Mouse (Mus musculus) right cerebral cortex, postnatal 36 days (tissue): Measurements from ENCODE around the gene Hook2.

Source experiments
- DNase-seq, 2 experiments: peaks; one replicate each; pipeline ENCODE4 v3.0.0; 2022; ENCODE audit warnings: low spot score in 2 of 2, mixed read lengths in 1 of 2

The Hook2 gene

DNA sequence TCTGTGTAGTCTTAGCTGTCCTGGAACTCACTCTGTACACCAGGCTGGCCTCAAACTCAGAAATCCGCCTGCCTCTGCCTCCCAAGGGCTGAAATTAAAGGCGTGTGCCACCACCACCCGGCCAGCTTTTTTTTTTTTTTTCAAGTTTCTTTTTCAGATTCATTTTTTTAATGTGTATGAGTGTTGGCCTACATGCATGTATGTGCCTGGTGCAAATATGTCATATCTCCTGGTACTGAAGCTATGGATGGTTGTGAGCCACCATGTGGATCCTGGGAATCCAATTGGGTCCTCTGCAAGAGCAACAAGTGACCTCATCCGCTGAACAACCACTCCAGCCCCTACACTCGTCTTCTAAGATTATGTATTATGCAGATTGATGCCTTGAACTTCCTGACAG is 3.0 kb upstream of the Hook2 start:
- DNase-seq: no peak

DNA sequence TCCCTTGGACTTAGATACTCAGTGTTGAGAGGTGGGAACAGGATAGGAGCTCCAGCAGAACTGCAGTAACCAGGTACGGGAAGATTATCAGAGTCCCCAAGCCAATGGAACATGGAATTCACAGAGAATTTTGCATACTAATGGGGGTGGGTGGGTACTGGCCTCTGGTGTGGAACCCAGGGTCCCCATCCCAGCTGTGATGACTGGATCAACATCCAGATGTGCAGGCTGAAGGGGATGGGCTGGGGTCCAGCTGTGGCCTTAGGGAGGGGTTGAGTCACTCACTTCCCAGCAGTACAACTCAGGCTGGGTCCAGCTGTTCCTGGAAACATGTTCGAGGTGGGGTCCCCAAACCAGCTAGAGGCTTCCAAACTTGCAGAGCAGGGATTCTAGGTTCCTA is 2.5 kb upstream of the Hook2 start:
- DNase-seq: no peak

DNA sequence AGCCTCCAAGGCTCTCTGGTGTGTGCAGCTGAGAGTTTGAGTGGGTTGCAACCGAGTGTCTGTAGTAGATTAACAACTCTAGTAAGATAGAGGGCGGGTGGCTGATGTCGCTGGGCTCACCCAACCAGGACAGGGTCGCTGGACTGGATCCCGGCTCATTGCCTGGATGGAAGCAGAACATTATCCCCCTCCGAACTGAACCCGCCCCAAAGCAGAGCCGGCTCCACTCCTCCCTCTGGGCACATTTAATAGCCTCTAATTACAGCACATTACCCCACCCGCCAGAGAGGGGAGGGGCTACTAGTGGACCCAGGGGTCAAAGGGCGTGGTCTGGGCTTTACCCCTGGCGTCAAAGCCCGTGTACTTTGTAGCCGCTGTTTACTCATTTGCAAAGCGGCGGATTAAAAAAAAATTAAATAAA is 1.1 kb upstream of the Hook2 start:
- DNase-seq: no peak

DNA sequence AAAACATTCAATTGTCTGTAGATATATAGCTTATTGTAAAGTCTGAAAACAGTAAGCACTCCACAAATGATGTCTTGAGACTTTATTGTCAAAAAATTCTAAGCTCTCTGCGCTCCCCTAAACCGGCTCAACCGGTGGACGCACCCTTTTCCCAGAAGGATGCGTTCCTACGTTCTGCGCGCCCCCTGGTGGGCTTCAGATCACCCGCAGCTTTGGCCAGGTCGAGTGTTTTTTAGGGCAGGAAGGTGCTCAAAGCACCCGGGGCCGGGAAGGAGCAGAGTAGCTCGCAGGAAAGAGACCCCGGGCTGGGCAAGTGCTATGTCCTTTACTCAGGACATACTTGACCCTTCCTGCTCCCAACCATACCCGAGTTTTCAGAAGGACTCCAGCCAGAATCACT is 593 bp upstream of the Hook2 start:
- DNase-seq: peak; percentile 74 to 77

DNA sequence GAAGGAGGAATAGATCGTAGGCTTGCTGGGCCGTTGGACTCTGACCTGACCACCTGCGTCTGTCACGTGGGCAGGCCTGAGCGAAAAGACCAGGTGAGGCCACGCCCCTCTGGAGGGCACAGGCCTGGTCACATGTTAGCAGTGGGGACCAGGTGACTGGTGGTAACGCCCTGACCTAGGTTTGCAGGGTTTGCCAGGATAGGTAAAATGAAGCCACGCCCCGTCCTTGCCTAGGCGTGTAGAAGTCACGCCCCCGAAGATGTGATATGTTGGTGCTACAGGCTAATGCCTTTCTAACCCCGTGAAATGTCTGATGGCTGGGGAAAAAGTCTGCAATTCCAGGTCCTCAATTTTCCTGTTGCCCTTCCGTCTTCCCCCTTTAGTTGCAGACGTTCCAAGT is 433 bp downstream of the Hook2 start:
- DNase-seq: no peak

DNA sequence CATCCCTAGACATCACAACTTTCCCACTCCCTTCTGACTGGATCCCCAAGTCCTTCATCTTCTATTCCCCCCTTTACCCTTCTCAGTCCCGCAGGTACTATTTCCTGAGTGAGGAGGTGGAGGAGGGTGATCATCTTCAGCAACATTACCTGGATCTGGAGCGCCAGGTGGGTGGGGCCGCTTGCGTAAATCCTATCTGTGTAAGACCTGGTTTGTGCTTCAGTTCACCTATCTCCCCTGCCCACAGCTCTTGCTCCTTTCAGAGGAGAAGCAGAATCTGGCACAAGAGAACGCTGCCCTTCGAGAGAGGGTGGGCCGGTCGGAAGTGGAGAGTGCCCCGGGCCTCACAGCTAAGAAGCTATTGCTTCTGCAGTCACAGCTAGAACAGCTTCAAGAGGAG is 4.0 kb downstream of the Hook2 start:
- no peak for DNase-seq

DNA sequence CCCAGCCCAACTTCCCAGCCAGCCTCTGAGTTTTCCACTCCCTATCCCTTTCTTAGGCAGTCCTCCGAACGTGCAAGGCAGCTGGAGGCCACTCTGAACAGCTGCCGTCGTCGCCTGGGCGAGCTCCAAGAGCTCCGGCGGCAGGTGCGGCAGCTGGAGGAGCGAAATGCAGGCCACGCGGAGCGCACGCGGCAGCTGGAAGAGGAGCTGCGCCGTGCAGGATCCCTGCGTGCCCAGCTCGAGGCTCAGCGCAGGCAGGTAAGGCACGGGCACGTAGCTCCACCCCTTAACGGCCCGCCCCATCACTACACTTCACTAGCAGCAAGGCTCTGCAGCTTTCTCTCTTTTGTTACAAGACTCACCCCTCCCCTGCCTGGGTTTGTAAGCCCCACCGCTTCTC is 5.3 kb downstream of the Hook2 start:
- no peak for DNase-seq

DNA sequence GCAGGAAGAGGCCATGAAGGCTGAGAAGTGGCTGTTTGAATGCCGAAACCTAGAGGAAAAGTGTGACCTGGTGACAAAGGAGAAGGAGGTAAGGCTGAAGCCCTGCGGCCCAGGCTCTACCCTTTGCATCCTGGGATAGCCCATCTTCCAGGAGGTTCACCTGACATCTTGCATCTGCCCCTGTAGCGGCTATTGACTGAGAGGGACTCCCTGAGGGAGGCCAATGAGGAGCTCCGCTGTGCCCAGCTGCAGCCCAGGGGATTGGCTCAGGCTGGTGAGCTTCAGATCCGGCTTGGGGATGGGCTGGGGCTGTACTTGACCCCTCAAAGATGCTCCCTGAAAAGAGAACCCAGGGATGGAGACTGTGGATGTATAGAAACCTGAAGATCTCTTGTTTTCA is 6.6 kb downstream of the Hook2 start:
- DNase-seq: no peak

DNA sequence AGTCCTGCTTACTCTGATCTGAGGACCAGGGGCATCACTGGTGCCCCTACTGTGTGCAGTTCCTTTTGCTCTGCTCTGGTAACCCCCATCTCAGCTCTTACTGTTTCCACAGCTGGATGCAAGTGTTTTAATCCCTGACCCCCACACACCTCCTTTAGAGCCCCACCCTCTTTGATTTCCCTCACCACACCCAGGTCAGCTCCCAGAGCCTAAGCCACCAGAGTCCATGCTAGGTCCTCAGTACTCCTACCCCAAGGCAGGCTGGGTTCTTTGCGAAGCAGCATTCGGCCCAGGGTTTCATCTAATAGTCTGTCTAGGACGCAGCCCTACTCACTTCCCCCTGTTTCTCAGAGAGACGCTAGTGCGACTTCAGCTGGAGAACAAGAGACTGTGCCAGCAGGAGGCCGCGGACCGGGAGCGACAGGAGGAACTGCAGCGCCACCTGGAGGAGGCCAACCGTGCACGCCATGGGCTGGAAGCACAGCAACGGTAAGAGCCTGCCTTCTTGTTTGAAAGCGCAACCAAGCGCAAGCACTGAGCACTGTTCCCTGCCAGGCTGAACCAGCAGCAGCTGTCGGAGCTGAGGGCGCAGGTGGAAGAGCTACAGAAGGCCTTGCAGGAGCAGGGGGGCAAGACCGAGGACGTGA is 7.4 kb downstream of the Hook2 start:
- DNase-seq: peak; percentile 85 to 89

DNA sequence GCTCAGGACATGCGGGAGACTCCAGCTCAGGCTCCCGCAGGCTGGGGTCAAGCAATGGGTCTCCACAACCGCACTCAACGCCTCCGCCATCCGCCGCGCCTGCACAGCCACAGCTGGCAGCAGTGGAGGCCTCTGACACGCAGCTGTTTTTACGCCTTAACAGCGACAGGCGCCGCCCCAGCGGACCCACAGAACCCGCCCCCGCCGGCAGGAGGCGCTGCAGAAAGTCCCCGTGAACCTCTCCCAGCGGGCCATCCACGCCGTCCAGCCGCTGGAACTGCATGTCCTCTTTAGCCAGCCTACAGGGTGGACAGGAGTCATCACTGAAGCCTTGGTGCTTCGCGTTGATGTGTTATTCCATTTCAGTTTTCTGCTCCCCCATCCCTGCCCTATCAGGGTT is 17.3 kb downstream of the Hook2 start:
- DNase-seq: no peak

DNA sequence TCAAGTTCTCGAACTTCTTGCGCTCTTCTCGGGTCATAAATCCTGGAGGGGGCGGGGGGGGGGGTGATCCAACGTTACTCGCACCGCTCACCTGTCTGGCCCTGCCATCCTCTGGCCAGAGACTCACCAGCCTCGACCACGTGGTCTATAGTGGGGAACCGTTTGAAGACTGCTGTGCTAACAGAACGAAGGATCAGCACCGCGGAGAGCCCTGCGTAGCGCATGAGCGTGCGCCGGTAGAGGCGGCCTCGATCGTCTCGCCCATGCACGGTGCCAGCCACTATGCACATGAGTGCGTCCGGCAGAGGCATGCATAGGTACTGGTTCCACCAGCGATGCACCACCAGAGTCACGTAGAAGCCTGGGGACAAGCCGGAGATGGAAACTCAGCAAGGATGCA is 20.8 kb downstream of the Hook2 start:
- no peak for DNase-seq

DNA sequence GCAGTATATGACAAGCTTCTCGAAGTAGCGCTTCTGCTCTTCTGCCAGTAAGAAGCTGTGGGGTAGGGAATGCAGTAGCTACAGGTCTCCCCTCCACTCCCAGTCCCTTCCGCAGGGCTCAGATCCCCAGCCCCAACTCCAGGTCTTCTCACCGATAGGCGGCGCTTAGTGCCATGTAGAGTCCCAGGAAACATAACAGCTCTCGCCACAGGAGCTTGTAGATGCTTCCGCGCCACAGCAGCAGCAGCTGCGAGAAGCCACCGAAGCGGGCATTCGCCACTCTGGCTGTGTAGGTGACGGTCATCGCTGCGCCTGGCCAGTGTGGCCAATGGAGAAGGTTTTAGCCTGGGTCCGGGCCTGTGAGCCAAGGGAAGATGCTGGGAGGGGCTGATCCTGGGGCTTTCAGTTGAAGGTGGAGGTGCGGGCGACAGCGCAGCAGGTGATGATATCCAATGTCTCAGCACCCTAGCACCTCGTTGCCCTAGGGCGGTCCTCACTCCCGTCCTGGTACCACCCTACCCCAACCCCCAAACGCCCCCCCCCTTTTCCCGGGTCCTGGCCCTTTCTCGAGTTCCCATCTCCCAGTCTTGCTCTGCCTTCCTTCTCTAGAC is 22.9 kb downstream of the Hook2 start:
- peak; percentile 66 to 67 for DNase-seq

DNA sequence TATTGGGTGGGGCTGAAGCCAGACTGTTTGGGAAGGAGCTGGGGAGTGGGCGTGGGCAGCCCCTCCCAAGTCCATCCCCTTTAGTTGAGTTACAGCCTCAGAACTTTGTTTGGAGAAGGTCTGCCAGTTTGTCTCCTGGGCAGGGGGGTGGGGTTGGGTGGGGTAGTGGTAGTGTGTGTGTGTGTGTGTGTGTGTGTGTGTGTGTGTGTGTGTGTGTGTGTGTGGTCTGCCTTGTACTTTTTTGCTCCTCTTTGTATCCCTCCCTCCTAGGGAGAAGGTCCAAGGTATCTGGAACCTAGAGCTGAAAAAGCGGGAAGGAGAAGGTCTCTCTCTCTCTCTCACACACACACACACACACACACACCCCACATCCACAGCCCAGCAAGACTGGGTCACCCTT is 24.0 kb downstream of the Hook2 start, which contains the start of gene Best2:
Gene Best2 (minus strand): TSS at position 101 of the 400 bp plus-strand sequence.
- DNase-seq: no peak

DNA sequence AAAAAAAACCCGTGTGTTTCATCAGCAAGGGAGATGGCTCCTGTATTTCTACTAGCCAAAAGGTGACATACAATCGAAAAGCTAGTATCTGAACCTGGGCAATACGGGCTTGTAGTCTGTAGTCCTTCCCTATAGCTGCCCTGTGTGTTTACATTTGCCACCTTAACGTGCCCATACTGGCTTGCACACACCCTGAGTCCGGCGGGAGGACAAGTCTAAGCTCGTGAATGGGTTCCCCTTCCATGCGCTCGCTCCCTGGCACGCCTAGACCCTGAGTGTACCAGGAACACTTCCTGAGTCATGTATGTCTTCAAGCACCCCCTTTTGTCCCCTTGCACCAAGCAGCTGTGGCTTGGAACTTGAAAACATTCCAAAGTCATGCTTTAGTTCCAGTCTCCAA is 26.3 kb downstream of the Hook2 start:
- DNase-seq: no peak

DNA sequence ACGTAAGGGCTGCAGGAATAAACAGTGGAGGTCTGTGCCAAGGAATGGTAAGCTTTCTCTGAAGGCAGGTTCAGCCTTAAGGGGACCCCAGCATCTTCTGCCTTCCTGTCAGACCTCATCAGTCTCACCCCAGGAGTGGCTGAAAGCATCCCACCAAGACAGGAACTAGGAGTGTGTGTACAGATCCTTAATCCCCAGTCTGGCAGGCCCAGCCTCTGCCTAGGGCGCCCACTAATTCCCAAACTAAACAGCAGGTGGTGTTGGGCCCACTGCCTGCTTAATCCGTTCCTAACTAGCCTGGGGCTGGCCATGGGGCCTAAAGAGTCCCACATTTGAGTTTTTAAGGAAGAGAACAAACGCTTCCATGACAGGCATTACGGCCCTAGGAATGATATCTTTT is 26.8 kb downstream of the Hook2 start:
- DNase-seq: no peak

DNA sequence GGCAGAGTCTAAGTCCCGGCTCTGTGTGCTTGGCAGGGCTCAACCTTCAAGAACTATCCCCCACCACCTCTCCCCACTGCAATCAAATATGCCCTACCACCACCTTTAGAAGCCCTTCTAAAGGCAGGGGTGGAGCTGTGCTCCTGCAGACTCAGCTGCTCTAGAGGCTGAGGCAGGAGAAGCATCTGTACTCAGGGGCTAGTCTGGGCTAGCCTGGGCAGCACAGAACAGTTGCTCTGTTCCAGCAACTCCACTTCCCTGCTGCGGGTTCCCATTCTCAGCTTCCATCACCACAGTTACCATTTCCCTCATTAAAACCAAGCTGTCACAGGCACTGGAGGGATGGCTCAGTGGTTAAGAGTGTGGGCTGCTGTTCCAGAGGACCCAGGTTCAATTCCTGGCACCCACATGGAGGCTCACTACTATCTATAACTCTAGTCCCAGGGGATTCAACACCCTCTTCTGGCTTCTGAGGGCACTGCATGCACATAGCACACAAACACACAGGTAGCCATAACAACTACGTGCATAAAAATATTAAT is 31.2 kb downstream of the Hook2 start:
- no peak for DNase-seq

DNA sequence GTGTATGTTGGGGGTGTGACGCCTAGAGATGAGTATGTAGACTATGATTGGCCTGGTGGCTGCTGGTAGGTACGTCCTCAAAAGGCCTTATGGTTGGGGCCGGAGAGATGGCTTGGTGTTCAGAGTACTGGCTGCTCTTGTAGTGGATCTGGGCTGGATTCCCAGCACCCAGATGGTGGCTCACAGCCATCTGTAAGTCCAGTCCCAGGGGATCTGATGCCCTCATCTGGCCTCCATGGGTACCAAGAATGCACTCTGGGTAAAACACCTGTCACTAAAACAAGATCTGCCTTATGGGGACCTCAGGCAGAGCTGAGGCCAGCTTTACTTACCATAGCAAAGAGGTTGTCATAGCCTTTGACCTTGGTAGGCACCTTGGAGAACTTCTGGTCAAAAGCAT is 33.4 kb downstream of the Hook2 start:
- DNase-seq: no peak

DNA sequence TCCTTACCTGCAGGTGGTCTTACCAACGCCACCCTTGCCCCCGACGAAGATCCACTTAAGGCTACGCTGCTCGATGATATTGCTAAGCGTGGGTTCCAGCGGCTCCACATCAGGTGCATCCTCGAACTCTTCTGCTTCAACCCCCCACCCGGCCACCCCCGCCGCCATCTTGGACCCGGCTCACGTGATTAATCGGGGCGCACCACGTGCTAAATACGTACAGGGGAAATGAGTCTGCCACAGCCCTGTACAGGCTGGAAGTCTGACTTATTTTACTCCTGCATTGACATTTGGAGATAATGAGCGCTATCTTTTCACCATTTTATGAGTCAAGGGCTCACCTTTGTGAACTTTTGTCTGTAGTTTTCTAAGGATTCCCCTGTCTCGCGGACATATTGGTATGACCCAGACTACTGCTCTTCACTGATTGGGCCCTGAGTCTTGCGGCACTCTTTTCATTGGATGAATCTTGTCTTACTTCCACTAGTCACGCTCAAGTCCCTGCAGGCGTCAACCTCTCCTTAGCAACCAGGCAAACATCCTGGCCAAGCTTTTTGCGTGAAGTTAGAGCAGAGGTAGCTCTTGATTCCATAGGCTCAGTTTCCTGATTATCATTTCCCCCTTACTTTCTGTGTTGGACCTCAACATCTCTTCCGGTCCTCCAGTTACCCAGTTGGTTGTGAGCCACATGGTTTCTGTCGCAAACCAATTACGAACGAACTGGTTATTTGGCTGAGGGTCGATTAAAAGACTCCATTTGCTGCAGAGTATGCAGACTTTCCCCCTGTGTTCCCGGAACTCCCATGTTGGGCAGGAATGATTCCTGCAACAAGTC is 34.9 kb downstream of the Hook2 start, which contains the start of gene Asna1:
Gene Asna1 (minus strand): TSS at position 184 of the 835 bp plus-strand sequence.
- DNase-seq: peak; percentile 78 to 89

DNA sequence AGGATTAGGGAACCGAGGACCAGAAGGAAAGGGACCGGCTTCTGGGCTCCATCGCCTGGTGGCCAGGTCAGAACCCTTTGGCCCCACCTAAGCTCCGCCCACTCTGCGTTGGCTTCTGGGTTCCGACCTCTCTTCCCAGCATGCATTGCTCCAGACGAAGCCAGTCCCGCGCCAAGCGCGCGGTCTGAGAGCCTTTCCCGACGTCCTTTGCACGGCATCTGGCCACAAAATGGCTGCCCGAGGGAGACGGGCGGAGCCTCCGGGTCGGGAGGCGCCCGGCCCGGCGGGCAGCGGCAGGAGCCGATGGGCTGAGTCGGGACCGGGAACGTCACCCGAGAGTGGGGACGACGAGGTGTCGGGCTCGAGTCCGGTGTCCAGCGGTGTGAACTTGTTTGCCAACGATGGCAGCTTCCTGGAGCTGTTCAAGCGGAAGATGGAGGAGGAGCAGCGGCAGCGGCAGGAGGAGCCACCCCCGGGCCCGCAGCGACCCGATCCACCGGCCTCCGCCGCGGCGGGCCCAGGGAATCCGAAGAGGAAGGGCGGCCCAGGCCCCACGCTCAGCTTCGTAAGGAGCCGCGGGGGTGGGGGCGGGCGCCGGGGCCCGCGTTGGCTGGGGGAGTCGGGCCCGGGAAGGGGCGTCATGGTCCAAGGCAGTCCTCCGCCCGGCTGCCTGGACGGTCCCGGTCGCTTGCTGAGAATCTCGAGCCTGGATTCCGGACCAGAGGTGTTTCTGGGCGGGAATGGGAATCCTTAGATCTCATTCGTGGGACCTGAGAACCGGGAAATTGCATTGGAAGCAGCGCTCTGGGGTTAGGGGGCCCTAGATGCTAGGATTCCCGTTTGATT is 36.5 kb downstream of the Hook2 start, which contains the start of gene Trir:
Gene Trir (plus strand): TSS at position 154 of the 846 bp plus-strand sequence.
- DNase-seq: peak; percentile 91 to 92

DNA sequence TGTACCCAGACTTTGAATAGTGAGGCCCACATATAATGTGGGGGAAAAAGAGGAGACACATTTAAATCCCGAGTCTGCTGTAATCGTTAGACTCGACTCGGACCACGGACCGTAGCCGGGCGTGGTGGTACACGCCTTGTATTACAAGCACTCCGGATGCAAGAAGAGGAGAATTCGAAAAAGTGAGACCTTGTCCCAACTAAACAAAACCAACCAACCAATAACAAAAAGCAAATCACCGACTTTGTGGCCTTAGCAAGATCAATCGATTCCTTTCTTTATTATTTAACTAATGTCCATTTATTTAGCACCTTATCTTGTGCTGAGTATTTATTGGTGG is 37.1 kb downstream of the Hook2 start:
- DNase-seq: no peak

DNA sequence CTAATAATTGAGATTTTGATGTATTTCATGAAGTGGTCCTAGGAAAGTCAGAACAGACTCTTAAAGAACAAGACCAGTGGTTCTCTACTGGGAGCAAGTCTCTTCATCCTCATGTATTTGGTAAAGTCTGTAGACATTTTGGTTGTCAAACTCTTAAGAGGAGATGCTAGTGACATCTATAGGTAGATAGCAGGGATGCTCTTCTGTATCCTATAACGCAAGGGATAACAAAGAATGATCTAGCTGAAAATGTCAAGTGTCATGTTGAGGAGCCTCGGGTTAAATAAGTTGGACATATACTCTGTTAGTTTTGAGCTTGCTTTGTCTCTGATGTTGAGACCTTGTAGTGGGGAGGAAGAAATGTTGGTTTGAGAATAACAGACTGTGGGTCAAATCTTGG is 37.5 kb downstream of the Hook2 start:
- no peak for DNase-seq

DNA sequence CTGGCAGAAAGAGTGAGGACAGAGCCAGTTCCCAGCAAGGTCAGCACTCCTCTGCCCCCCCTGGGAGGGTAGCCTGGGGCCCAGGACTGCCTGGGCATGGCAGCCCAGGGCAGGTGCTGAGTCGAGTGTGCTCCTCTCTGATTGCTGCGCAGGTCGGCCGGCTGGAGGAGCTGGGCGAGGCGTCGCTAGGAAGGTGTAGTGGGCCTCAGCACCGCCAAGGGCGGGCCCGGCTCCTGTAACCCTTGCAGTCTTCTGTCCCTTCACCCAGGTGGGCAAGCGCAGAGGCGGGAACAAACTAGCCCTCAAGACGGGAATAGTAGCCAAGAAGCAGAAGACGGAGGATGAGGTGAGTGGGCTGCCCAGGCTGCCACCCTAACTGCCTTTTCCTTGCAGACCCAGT is 38.9 kb downstream of the Hook2 start:
- no peak for DNase-seq
